Mouse (Mus musculus) liver, adult 2 months (tissue): ENCODE measurements around the gene Spock2. TPM values are rescaled to one million over a fixed set of nuclear protein-coding genes. Genes with fewer than 3 reads are reported as not detected.
"Not testable (repeated sequence)": the region's sequence is repeated elsewhere in the genome, so short reads cannot be mapped to it uniquely, and the experiment has no call there.

Experiments
- DNase-seq: peaks from one replicate; pipeline ENCODE4 v3.0.0-alpha.2; 2011; ENCODE audit warnings: low read depth, low spot score; ENCODE audit errors: extremely low read depth
- H3K27ac ChIP-seq: fragments of 200-500 bp; replicated peaks from 2 replicates; pipeline ENCODE4 v1.5.1; 2012; ENCODE audit warnings: low read depth, mild to moderate bottlenecking, control low read depth, inconsistent platforms, low read length; ENCODE audit not compliant: insufficient read depth
- H3K27me3 ChIP-seq: fragments of 200-500 bp; 2 replicates; pipeline ENCODE4 v1.6.1; 2012; ENCODE audit warnings: mild to moderate bottlenecking, moderate library complexity, low read length, inconsistent platforms; ENCODE audit not compliant: control insufficient read depth, insufficient read depth
- H3K36me3 ChIP-seq: fragments of 200-500 bp; 2 replicates; pipeline ENCODE4 v1.6.1; 2012; ENCODE audit warnings: low read length, inconsistent platforms; ENCODE audit not compliant: control insufficient read depth, insufficient read depth
- H3K4me1 ChIP-seq: fragments of 200-500 bp; 2 replicates; pipeline ENCODE4 v1.6.1; 2011; ENCODE audit warnings: low read length; ENCODE audit not compliant: control insufficient read depth, insufficient read depth
- H3K4me3 ChIP-seq: fragments of 200-500 bp; 2 replicates; pipeline ENCODE4 v1.5.1; 2011; ENCODE audit warnings: low read depth, mild to moderate bottlenecking, control low read depth, low read length, moderate library complexity; ENCODE audit not compliant: insufficient read depth
- H3K79me2 ChIP-seq: fragments of 200-500 bp; 2 replicates; pipeline ENCODE4 v1.6.1; 2012; ENCODE audit warnings: inconsistent platforms, mild to moderate bottlenecking, low read length, moderate library complexity; ENCODE audit not compliant: control insufficient read depth, insufficient read depth
- H3K9ac ChIP-seq: fragments of 200-500 bp; 2 replicates; pipeline ENCODE4 v1.6.1; 2012; ENCODE audit warnings: low read depth, mild to moderate bottlenecking, control low read depth, inconsistent platforms, low read length
- CTCF ChIP-seq: fragments of 200-500 bp; IDR thresholded peaks from 2 replicates; pipeline ENCODE4 v1.5.1; 2011; ENCODE audit warnings: low read depth, low read length, control low read depth
- POLR2A ChIP-seq: fragments of 200-500 bp; IDR thresholded peaks from 2 replicates; pipeline ENCODE4 v1.6.1; 2011; ENCODE audit warnings: low read length, control low read depth; ENCODE audit not compliant: insufficient read depth; ENCODE audit errors: extremely low read depth
- WGBS: fragments of 180-500 bp; shearing (Covaris S2); methylation state at CpG from one replicate; pipeline ENCODE4 v1.1.7; 2018; 5-methylcytosine and 5-hydroxymethylcytosine counted together
- polyA plus RNA-seq: library from polyadenylated mRNA; depleted of rRNA; stranded (reverse); fragments of >200 nt; gene quantifications from 2 replicates; pipeline ENCODE4 v1.2.3, GENCODE M21; 2012
- total RNA-seq: library from RNA; depleted of rRNA; stranded (reverse); fragments of >200 nt; gene quantifications from 2 replicates; pipeline ENCODE4 v1.2.3, GENCODE M21; 2014

Gene Spock2
- total and polyA plus RNA-seq, 2 experiments = 0.18 to 0.34 TPM

DNA sequence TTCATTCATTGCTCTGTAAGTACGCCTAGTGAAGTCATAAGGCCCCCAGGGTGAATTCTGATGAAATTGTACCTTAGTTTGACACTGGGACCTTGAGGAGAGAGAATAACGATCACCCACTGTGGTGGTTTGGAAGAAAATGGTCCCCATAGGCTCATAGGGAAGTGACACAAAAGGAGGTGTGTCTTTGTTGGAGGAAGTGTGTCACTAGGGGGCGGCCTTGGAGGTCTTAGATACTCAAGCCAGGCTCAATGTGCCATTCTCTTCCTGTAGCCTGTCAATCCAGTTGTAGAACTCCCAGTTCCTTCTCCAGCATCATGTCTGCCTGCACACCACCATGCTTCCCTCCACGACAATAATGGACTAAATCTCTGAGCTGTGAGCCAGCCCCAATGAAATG lies 34.7 kb downstream of the Spock2 start:
- H3K27me3 ChIP-seq = no peaks in the 10 kb centered on the region
- H3K27ac ChIP-seq = no peak overlapping the region
- H3K4me1 ChIP-seq = no peaks in the 10 kb centered on the region
- TF ChIP-seq POLR2A (no peak), CTCF (no peak)
- no peak for DNase-seq
- no peaks in the 10 kb centered on the region for H3K79me2 ChIP-seq
- 94% methylated on average over 4 of the region's 4 CpGs for WGBS
- H3K9ac ChIP-seq = no peak overlapping the region
- H3K36me3 ChIP-seq = no peaks in the 10 kb centered on the region
- no peak overlapping the region for H3K4me3 ChIP-seq

DNA sequence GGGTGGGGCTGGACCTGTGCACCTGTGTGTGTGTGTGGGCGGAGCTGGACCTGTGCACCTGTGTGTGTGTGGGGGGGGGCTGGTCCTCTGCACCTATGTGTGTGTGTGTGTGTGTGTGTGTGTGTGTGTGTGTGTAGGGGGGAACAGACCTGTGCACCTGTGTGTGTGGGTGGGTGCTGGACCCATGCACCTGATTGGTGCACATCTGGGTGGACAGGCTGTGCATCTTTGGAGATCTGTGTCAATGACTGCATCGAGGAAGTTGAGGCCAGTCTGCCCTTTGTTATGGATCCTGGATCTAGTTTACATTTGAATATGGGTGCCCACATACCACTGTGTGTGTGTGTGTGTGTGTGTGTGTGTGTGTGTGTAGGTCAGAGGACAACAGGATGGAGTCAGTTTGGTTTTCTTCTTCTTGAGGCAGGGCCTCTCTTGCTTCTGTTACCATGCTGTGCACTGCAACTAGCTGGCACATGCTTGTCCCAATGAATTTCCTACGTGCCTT lies 35.7 kb downstream of the Spock2 start:
- 93% methylated on average over 3 of the region's 3 CpGs for WGBS
- no peaks in the 10 kb centered on the region for H3K4me1 ChIP-seq
- no peaks in the 10 kb centered on the region for H3K36me3 ChIP-seq
- H3K4me3 ChIP-seq = no peak overlapping the region
- TF ChIP-seq POLR2A = no peak
- TF ChIP-seq CTCF = no peak
- no peak overlapping the region for H3K27ac ChIP-seq
- no peak for DNase-seq
- H3K9ac ChIP-seq = no peak overlapping the region
- no peaks in the 10 kb centered on the region for H3K27me3 ChIP-seq
- H3K79me2 ChIP-seq = no peaks in the 10 kb centered on the region

DNA sequence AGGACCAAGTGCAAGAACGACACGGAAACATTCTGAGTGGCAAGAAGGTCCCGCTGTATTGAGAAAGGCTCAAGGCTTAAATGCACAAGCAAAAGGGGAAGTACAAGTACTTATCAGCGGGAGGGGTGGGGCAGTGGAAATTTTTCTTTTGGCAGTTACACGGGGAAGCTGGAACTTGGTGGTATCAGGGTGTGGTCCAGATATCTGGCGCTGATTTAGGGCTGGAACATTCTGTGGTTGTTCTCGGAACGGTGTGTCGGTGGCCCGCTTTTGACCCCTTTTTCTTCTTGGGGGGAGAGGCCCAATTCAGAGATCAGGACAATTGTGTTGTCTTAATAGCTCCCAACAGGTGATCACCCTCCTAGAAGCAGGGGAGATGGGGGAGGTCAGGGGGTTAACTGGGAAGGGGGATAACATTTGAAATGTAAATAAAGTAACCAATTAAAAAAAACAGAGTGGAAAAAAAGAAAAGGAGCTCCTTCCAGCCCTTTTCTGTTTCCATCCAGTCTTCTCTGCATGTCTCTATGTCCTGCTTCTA lies 41.6 kb downstream of the Spock2 start:
- H3K9ac ChIP-seq, H3K27ac ChIP-seq, H3K36me3 ChIP-seq, H3K27me3 ChIP-seq, DNase-seq, H3K79me2 ChIP-seq, H3K4me3 ChIP-seq, H3K4me1 ChIP-seq: not testable (repeated sequence)
- WGBS = 71% methylated on average over 10 of the region's 10 CpGs

DNA sequence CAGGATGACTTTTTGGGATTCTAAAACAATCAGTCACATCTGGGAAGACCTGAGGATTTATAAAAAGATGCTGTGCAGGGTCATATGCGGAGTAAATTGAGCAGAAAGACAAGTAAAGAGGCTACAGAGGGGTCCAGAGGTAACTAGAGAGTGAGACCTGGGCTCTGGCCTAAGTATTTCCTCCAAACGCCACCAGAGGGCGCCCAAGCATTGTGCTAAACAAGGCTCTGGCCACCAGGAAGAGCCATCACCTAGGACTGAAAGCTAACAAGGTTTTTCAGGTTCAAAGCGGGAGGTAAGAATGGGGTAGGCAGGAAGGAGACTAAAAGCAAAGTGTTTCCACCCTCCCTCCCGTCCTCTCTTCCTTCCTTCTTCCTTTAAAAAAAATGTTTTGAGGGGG lies 42.1 kb downstream of the Spock2 start:
- Histone ChIP-seq H3K27ac (no peak overlapping the region), H3K9ac (no peak overlapping the region), H3K27me3 (no peaks in the 10 kb centered on the region), H3K36me3 (no peaks in the 10 kb centered on the region), H3K79me2 (no peaks in the 10 kb centered on the region), H3K4me3 (no peak overlapping the region), H3K4me1 (no peaks in the 10 kb centered on the region)
- 5% methylated on average over 5 of the region's 5 CpGs for WGBS
- TF ChIP-seq POLR2A (no peak), CTCF (peak; percentile 91)
- DNase-seq = peak; percentile 39

DNA sequence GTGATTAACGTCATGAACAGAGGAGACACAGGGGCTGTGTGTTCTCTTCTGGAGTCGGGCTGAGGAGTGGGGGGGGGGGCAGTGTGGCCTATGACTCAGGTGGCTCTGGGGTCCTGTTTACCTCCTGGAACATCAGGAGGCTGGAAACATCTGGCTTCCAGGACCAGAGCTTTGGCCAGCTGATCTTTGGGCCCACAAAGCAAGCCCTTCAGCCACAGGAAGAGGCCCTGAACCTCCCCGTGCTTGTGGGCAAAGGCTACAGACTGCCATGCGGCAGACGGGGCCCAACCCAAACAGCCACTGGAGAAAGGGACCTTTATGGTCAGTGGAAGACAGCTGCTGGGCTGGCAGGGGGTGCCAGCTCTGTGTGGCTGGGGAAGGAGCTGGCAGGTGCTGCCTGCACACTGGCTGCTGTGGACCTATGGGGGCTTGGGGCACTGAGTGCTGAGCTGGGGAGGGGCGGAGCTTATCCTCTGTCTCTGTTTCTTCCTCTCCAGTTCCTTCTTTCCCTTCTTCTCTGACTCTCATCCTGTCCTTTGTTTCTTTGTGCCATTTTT lies 45.2 kb downstream of the Spock2 start:
- Histone ChIP-seq H3K36me3 (no peaks in the 10 kb centered on the region), H3K4me1 (no peaks in the 10 kb centered on the region), H3K4me3 (no peak overlapping the region), H3K9ac (no peak overlapping the region), H3K79me2 (no peaks in the 10 kb centered on the region), H3K27ac (no peak overlapping the region), H3K27me3 (no peaks in the 10 kb centered on the region)
- DNase-seq = no peak
- TF ChIP-seq CTCF (no peak), POLR2A (no peak)
- 60% methylated on average over 6 of the region's 6 CpGs for WGBS

DNA sequence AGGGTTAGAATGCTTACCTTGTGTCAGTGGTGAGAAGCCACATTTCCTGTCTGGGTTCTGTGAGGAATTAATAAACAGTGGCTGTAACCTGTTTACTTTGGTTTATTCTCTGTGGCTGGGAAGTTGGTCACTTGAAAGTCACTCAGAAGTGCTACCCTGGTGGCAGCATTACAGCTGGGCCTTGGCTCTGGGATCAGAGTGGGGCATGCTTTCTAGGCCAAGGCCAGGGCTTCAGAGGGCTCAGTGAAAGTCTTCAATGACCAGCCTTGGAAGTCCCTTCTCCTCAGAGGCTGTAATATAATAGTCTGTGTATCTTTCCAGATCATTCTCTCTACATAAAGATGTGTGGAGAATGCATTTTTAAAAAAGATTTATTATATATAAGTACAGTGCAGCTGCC lies 50.0 kb downstream of the Spock2 start:
- Histone ChIP-seq H3K36me3 (no peaks in the 10 kb centered on the region), H3K4me1 (no peaks in the 10 kb centered on the region), H3K9ac (no peak overlapping the region), H3K27ac (no peak overlapping the region), H3K4me3 (no peak overlapping the region), H3K27me3 (no peaks in the 10 kb centered on the region), H3K79me2 (no peaks in the 10 kb centered on the region)
- DNase-seq = no peak
- TF ChIP-seq CTCF (no peak), POLR2A (no peak)
